In genomic region chr9:106531833-106532232, GRCm38 (mm10) we compare ENCODE assay signal across 8 mouse cellular contexts. TPM values are rescaled to one million over a fixed set of nuclear protein-coding genes. Genes with fewer than 3 reads are reported as not detected.
DNase-seq lines count a peak whose midpoint lies in the region; ATAC-seq lines count a peak whose summit lies in the region.
"Had no signal": no experiment of that assay in that cellular context is flagged by ENCODE, and none has a peak within 500 bp of the region (broad histone marks: within the 10 kb centered on the region; RNA-seq: fewer than 3 reads in every experiment).

No protein-coding gene starts in this region.

- H3K36me3 ChIP-seq in kidney, embryonic 15.5 days = no peaks in the 10 kb centered on the region

- ATAC-seq in kidney, embryonic 15.5 days (replicated peaks; ENCODE audit: low FRiP score) = no peak
- peak; percentile 41 for ATAC-seq in CD4-positive, CD25-positive, alpha-beta regulatory T cell, adult 4 months
- ATAC-seq in erythroblast, adult 5-6 weeks (replicated peaks; ENCODE audit: low FRiP score, poor library complexity, severe bottlenecking) = peak; percentile 82
- ATAC-seq in megakaryocyte, adult 5-6 weeks (ENCODE audit: poor library complexity, severe bottlenecking) = peak; percentile 93

- H3K4me3 ChIP-seq in kidney, embryonic 15.5 days (replicated peaks) = no peak overlapping the region

- no peaks in the 10 kb centered on the region for H3K9me3 ChIP-seq in kidney, embryonic 15.5 days (replicated peaks)

- H3K4me2 ChIP-seq in kidney, embryonic 15.5 days = no peak overlapping the region

- DNase-seq in kidney, postnatal 36 days = peak; percentile 1 to 32
- peak; percentile 19 for DNase-seq in Muller cell, postnatal 12 days (ENCODE audit: inconsistent ontology term)
- DNase-seq in gastrocnemius, postnatal 4 days (ENCODE audit: low spot score in 2 of 2) = no peak

- H3K27ac ChIP-seq in kidney, embryonic 15.5 days = no peak overlapping the region

- no peaks in the 10 kb centered on the region for H3K4me1 ChIP-seq in kidney, embryonic 15.5 days

- WGBS in kidney, embryonic 15.5 days = 25% methylated on average over 3 of the region's 3 CpGs

- H3K27me3 ChIP-seq in kidney, embryonic 15.5 days = no peaks in the 10 kb centered on the region

- no peak overlapping the region for H3K9ac ChIP-seq in kidney, embryonic 15.5 days

RNA-seq across cellular contexts. Expression of gene Iqcf5, which starts 17.5 kb away (rescaled TPM):
- not detected in 2 replicates for polyA plus RNA-seq in kidney, embryonic 15.5 days (2015; fragmentation: Nextera tagmentation; extraction: Ambion mirVana)
- not detected for polyA plus RNA-seq in CD4-positive, CD25-positive, alpha-beta regulatory T cell, adult 4 months (2017; shearing (Covaris generic))
- not detected in 2 replicates for total RNA-seq in erythroblast, adult 5-6 weeks (2015; ENCODE audit: low replicate concordance)
- total RNA-seq in erythroblast, adult 5-6 weeks (2017; ENCODE audit: low replicate concordance) = not detected in 2 replicates
- total RNA-seq in megakaryocyte, adult 5-6 weeks (2015) = not detected in 2 replicates
- not detected in 2 replicates for total RNA-seq in megakaryocyte, adult 5-6 weeks (2017)
- not detected for total RNA-seq in gastrocnemius, postnatal 4 days (2021)
- polyA plus RNA-seq: intestine, embryonic 14.5 days had no signal

RNA-seq across cellular contexts. Expression of gene Iqcf3, which starts 29.6 kb away (rescaled TPM):
- not detected in 2 replicates for polyA plus RNA-seq in kidney, embryonic 15.5 days (2015; fragmentation: Nextera tagmentation; extraction: Ambion mirVana)
- polyA plus RNA-seq in CD4-positive, CD25-positive, alpha-beta regulatory T cell, adult 4 months (2017; shearing (Covaris generic)) = not detected
- not detected in 2 replicates for total RNA-seq in erythroblast, adult 5-6 weeks (2015; ENCODE audit: low replicate concordance)
- not detected in 2 replicates for total RNA-seq in erythroblast, adult 5-6 weeks (2017; ENCODE audit: low replicate concordance)
- total RNA-seq in megakaryocyte, adult 5-6 weeks (2015) = not detected in 2 replicates
- not detected in 2 replicates for total RNA-seq in megakaryocyte, adult 5-6 weeks (2017)
- total RNA-seq in gastrocnemius, postnatal 4 days (2021) = not detected
- polyA plus RNA-seq: intestine, embryonic 14.5 days had no signal

RNA-seq across cellular contexts. Expression of gene Iqcf1, which starts 32.1 kb away (rescaled TPM):
- polyA plus RNA-seq in kidney, embryonic 15.5 days (2015; fragmentation: Nextera tagmentation; extraction: Ambion mirVana) = not detected in 2 replicates
- polyA plus RNA-seq in CD4-positive, CD25-positive, alpha-beta regulatory T cell, adult 4 months (2017; shearing (Covaris generic)) = not detected
- not detected in 2 replicates for total RNA-seq in erythroblast, adult 5-6 weeks (2015; ENCODE audit: low replicate concordance)
- not detected in 2 replicates for total RNA-seq in erythroblast, adult 5-6 weeks (2017; ENCODE audit: low replicate concordance)
- not detected in 2 replicates for total RNA-seq in megakaryocyte, adult 5-6 weeks (2015)
- total RNA-seq in megakaryocyte, adult 5-6 weeks (2017) = not detected in 2 replicates
- not detected for total RNA-seq in gastrocnemius, postnatal 4 days (2021)
- polyA plus RNA-seq: intestine, embryonic 14.5 days had no signal

RNA-seq across cellular contexts. Expression of gene Iqcf4, which starts 39.0 kb away (rescaled TPM):
- not detected in 2 replicates for polyA plus RNA-seq in kidney, embryonic 15.5 days (2015; fragmentation: Nextera tagmentation; extraction: Ambion mirVana)
- polyA plus RNA-seq in CD4-positive, CD25-positive, alpha-beta regulatory T cell, adult 4 months (2017; shearing (Covaris generic)) = not detected
- not detected in 2 replicates for total RNA-seq in erythroblast, adult 5-6 weeks (2015; ENCODE audit: low replicate concordance)
- total RNA-seq in erythroblast, adult 5-6 weeks (2017; ENCODE audit: low replicate concordance) = not detected in 2 replicates
- total RNA-seq in megakaryocyte, adult 5-6 weeks (2015) = not detected in 2 replicates
- not detected in 2 replicates for total RNA-seq in megakaryocyte, adult 5-6 weeks (2017)
- total RNA-seq in gastrocnemius, postnatal 4 days (2021) = not detected
- polyA plus RNA-seq: intestine, embryonic 14.5 days had no signal

RNA-seq across cellular contexts. Expression of gene Parp3, which starts 55.1 kb away (rescaled TPM):
- 2.8 and 4.3 TPM in 2 replicates for polyA plus RNA-seq in kidney, embryonic 15.5 days (2015; fragmentation: Nextera tagmentation; extraction: Ambion mirVana)
- polyA plus RNA-seq in CD4-positive, CD25-positive, alpha-beta regulatory T cell, adult 4 months (2017; shearing (Covaris generic)) = 10 to 100 TPM; 52.6 to 68.5 TPM
- 1.7 and 7.3 TPM in 2 replicates for total RNA-seq in erythroblast, adult 5-6 weeks (2015; ENCODE audit: low replicate concordance)
- 1.4 and 7.4 TPM in 2 replicates for total RNA-seq in erythroblast, adult 5-6 weeks (2017; ENCODE audit: low replicate concordance)
- total RNA-seq in megakaryocyte, adult 5-6 weeks (2015) = 14.3 and 19.2 TPM in 2 replicates
- total RNA-seq in megakaryocyte, adult 5-6 weeks (2017) = 26.7 and 29.7 TPM in 2 replicates
- 10 to 100 TPM; 26.4 to 28.1 TPM for total RNA-seq in gastrocnemius, postnatal 4 days (2021)

Comparison
In these comparisons a context has a peak if more than half of its experiments do, and no peak if none do; other contexts are left out.
1. DNase-seq: peak in kidney, postnatal 36 days (2 of 2) and Muller cell, postnatal 12 days (single experiment); none in gastrocnemius, postnatal 4 days (0 of 2).